Mouse (Mus musculus): ENCODE measurements around the gene Atg101. TPM values are rescaled to one million over a fixed set of nuclear protein-coding genes. Genes with fewer than 3 reads are reported as not detected.

Atg101 gene
- polyA plus RNA-seq, 1 experiment from 2014 or later, result 61.2 TPM

- Histone ChIP-seq H3K9me3 (ENCODE audit: control insufficient read depth, low read length) (no peaks in the 10 kb centered on the region), H3K27ac (replicated peaks; ENCODE audit: low read depth, low read length) (no peak overlapping the region), H3K4me2 (ENCODE audit: low read length) (no peak overlapping the region), H3K9ac (replicated peaks; ENCODE audit: low read length) (no peak overlapping the region), H3K36me3 (ENCODE audit: control insufficient read depth, insufficient read depth, low read length) (no peaks in the 10 kb centered on the region), H3K27me3 (ENCODE audit: control insufficient read depth, insufficient read depth, low read length) (no peaks in the 10 kb centered on the region), H3K4me1 (ENCODE audit: control insufficient read depth, insufficient read depth, low read length) (no peaks in the 10 kb centered on the region), H3K4me3 (replicated peaks; ENCODE audit: low read depth, low read length) (no peak overlapping the region)
- DNase-seq (no peak), ATAC-seq (ENCODE audit: low FRiP score, low TSS enrichment) (no peak; the same call in 1 of the 2 replicates)
- 29% methylated on average over 10 of the region's 10 CpGs for WGBS
Measured at GRCm38 (mm10) chr15:101325991-101326534, 42.0 kb downstream of the Atg101 start.

- ATAC-seq (ENCODE audit: low FRiP score, low TSS enrichment), result no peak
- WGBS, result 7% methylated on average over 6 of the region's 6 CpGs
Measured at GRCm38 (mm10) chr15:101327282-101327681, 43.2 kb downstream of the Atg101 start.

GRCm38 (mm10) chr15:101328876-101329563 is 44.9 kb downstream of the Atg101 start:
- H3K27ac ChIP-seq (replicated peaks; ENCODE audit: low read depth, low read length), result no peak overlapping the region
- no peaks in the 10 kb centered on the region for H3K27me3 ChIP-seq (ENCODE audit: control insufficient read depth, insufficient read depth, low read length)
- no peaks in the 10 kb centered on the region for H3K36me3 ChIP-seq (ENCODE audit: control insufficient read depth, insufficient read depth, low read length)
- ATAC-seq (ENCODE audit: low FRiP score, low TSS enrichment) (no peak), DNase-seq (no peak)
- H3K9ac ChIP-seq (replicated peaks; ENCODE audit: low read length), result no peak overlapping the region
- no peaks in the 10 kb centered on the region for H3K4me1 ChIP-seq (ENCODE audit: control insufficient read depth, insufficient read depth, low read length)
- no peak overlapping the region for H3K4me3 ChIP-seq (replicated peaks; ENCODE audit: low read depth, low read length)
- no peak overlapping the region for H3K4me2 ChIP-seq (ENCODE audit: low read length)
- H3K9me3 ChIP-seq (ENCODE audit: control insufficient read depth, low read length), result no peaks in the 10 kb centered on the region
- WGBS, result 50% methylated on average over 3 of the region's 3 CpGs

More at GRCm38 (mm10) chr15:101327282-101327681, 43.2 kb downstream of the Atg101 start:
- Histone ChIP-seq H3K27ac (replicated peaks; ENCODE audit: low read depth, low read length) (no peak overlapping the region), H3K4me1 (ENCODE audit: control insufficient read depth, insufficient read depth, low read length) (no peaks in the 10 kb centered on the region), H3K36me3 (ENCODE audit: control insufficient read depth, insufficient read depth, low read length) (no peaks in the 10 kb centered on the region), H3K9me3 (ENCODE audit: control insufficient read depth, low read length) (no peaks in the 10 kb centered on the region), H3K27me3 (ENCODE audit: control insufficient read depth, insufficient read depth, low read length) (no peaks in the 10 kb centered on the region), H3K9ac (replicated peaks; ENCODE audit: low read length) (no peak overlapping the region), H3K4me2 (ENCODE audit: low read length) (no peak overlapping the region), H3K4me3 (replicated peaks; ENCODE audit: low read depth, low read length) (no peak overlapping the region)
- DNase-seq, result peak; percentile 76

DNA sequence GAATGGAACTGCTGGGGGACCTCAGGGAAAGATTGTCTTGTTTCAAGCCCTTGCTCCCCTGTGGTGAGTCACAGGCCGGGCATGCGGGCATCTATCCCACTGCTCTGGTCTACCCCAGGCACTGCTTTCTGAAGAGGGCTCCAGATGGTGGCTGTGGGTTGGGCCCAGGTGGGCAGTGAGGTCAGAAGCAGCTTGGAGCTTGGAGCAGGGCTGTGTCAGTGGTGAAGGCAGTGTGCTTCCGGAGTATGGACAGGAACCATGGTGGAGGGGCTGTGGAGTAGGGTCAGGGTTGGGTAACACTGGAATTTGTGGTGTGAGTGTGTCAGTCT is 45.5 kb downstream of the Atg101 start:
- Histone ChIP-seq H3K27ac (replicated peaks; ENCODE audit: low read depth, low read length) (no peak overlapping the region), H3K9ac (replicated peaks; ENCODE audit: low read length) (no peak overlapping the region), H3K9me3 (ENCODE audit: control insufficient read depth, low read length) (no peaks in the 10 kb centered on the region), H3K4me3 (replicated peaks; ENCODE audit: low read depth, low read length) (no peak overlapping the region), H3K4me1 (ENCODE audit: control insufficient read depth, insufficient read depth, low read length) (no peaks in the 10 kb centered on the region), H3K36me3 (ENCODE audit: control insufficient read depth, insufficient read depth, low read length) (no peaks in the 10 kb centered on the region), H3K27me3 (ENCODE audit: control insufficient read depth, insufficient read depth, low read length) (no peaks in the 10 kb centered on the region), H3K4me2 (ENCODE audit: low read length) (no peak overlapping the region)
- DNase-seq, result no peak
- ATAC-seq (ENCODE audit: low FRiP score, low TSS enrichment), result no peak
- WGBS, result 53% methylated on average over 3 of the region's 3 CpGs

- WGBS, result 84% methylated on average over 4 of the region's 4 CpGs
- no peaks in the 10 kb centered on the region for H3K36me3 ChIP-seq (ENCODE audit: control insufficient read depth, insufficient read depth, low read length)
- H3K4me2 ChIP-seq (ENCODE audit: low read length), result no peak overlapping the region
- no peak overlapping the region for H3K9ac ChIP-seq (replicated peaks; ENCODE audit: low read length)
- no peaks in the 10 kb centered on the region for H3K4me1 ChIP-seq (ENCODE audit: control insufficient read depth, insufficient read depth, low read length)
- no peaks in the 10 kb centered on the region for H3K27me3 ChIP-seq (ENCODE audit: control insufficient read depth, insufficient read depth, low read length)
- H3K9me3 ChIP-seq (ENCODE audit: control insufficient read depth, low read length), result no peaks in the 10 kb centered on the region
- DNase-seq (no peak), ATAC-seq (ENCODE audit: low FRiP score, low TSS enrichment) (no peak)
- H3K27ac ChIP-seq (replicated peaks; ENCODE audit: low read depth, low read length), result no peak overlapping the region
- no peak overlapping the region for H3K4me3 ChIP-seq (replicated peaks; ENCODE audit: low read depth, low read length)
Measured at GRCm38 (mm10) chr15:101331090-101331489, 47.0 kb downstream of the Atg101 start.

- Histone ChIP-seq H3K4me1 (ENCODE audit: control insufficient read depth, insufficient read depth, low read length) (no peaks in the 10 kb centered on the region), H3K27me3 (ENCODE audit: control insufficient read depth, insufficient read depth, low read length) (no peaks in the 10 kb centered on the region), H3K27ac (replicated peaks; ENCODE audit: low read depth, low read length) (no peak overlapping the region), H3K4me3 (replicated peaks; ENCODE audit: low read depth, low read length) (no peak overlapping the region), H3K9ac (replicated peaks; ENCODE audit: low read length) (no peak overlapping the region), H3K4me2 (ENCODE audit: low read length) (no peak overlapping the region), H3K9me3 (ENCODE audit: control insufficient read depth, low read length) (no peaks in the 10 kb centered on the region), H3K36me3 (ENCODE audit: control insufficient read depth, insufficient read depth, low read length) (no peaks in the 10 kb centered on the region)
- ATAC-seq (ENCODE audit: low FRiP score, low TSS enrichment) (no peak), DNase-seq (no peak)
- 69% methylated on average over 4 of the region's 4 CpGs for WGBS
Measured at GRCm38 (mm10) chr15:101332370-101332769, 48.3 kb downstream of the Atg101 start.

- H3K9ac ChIP-seq (replicated peaks; ENCODE audit: low read length), result no peak overlapping the region
- H3K4me3 ChIP-seq (replicated peaks; ENCODE audit: low read depth, low read length), result no peak overlapping the region
- no peak overlapping the region for H3K4me2 ChIP-seq (ENCODE audit: low read length)
- H3K9me3 ChIP-seq (ENCODE audit: control insufficient read depth, low read length), result no peaks in the 10 kb centered on the region
- no peaks in the 10 kb centered on the region for H3K36me3 ChIP-seq (ENCODE audit: control insufficient read depth, insufficient read depth, low read length)
- DNase-seq (no peak), ATAC-seq (ENCODE audit: low FRiP score, low TSS enrichment) (no peak)
- H3K27me3 ChIP-seq (ENCODE audit: control insufficient read depth, insufficient read depth, low read length), result no peaks in the 10 kb centered on the region
- H3K27ac ChIP-seq (replicated peaks; ENCODE audit: low read depth, low read length), result no peak overlapping the region
- H3K4me1 ChIP-seq (ENCODE audit: control insufficient read depth, insufficient read depth, low read length), result no peaks in the 10 kb centered on the region
- WGBS, result 56% methylated on average over 1 of the region's 1 CpGs
Measured at GRCm38 (mm10) chr15:101333165-101333564, 49.1 kb downstream of the Atg101 start.

- Histone ChIP-seq H3K9ac (replicated peaks; ENCODE audit: low read length) (no peak overlapping the region), H3K4me3 (replicated peaks; ENCODE audit: low read depth, low read length) (no peak overlapping the region), H3K36me3 (ENCODE audit: control insufficient read depth, insufficient read depth, low read length) (no peaks in the 10 kb centered on the region), H3K27me3 (ENCODE audit: control insufficient read depth, insufficient read depth, low read length) (no peaks in the 10 kb centered on the region), H3K4me1 (ENCODE audit: control insufficient read depth, insufficient read depth, low read length) (no peaks in the 10 kb centered on the region), H3K9me3 (ENCODE audit: control insufficient read depth, low read length) (no peaks in the 10 kb centered on the region), H3K27ac (replicated peaks; ENCODE audit: low read depth, low read length) (no peak overlapping the region), H3K4me2 (ENCODE audit: low read length) (no peak overlapping the region)
- 63% methylated on average over 4 of the region's 4 CpGs for WGBS
- DNase-seq, result no peak
- ATAC-seq (ENCODE audit: low FRiP score, low TSS enrichment), result no peak
Measured at GRCm38 (mm10) chr15:101333648-101334047, 49.6 kb downstream of the Atg101 start.

DNA sequence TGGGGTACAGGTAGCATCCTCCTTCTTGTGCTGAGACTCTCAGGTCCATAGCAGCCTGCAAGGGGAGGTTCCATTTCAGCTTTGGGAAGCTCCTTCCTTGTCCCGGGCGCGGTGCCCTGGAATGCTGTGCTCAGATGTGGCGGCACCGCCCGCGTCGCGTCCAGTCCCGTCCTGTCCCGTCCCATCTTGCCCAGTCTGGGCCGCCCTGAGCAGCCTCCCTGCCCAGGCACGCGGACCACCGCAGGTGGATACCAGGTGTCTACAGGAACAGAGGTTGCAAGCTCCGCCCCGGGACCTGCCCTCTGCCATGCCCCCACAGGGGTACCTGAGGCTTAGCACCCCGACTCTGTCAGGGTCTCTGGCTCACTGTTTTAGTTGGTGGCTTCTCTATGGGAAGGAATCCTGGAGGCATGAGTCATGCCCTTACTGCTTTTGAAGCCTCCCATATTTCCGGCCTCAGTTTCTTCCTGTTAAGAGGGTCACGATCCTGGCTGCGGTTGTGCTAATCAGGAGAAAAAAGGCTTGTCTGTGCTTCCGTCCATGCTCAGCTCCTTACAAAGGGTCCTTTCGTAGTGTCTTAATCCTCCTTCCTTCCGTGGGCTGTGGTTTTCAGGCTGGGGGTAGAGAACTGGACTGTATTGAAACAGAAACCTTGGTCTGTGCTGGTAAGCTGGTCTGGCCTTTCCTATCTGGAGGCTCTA is 52.6 kb downstream of the Atg101 start:
- ATAC-seq (ENCODE audit: low FRiP score, low TSS enrichment) (no peak), DNase-seq (no peak)
- WGBS, result 52% methylated on average over 24 of the region's 24 CpGs
- Histone ChIP-seq H3K4me2 (ENCODE audit: low read length) (no peak overlapping the region), H3K36me3 (ENCODE audit: control insufficient read depth, insufficient read depth, low read length) (no peaks in the 10 kb centered on the region), H3K9me3 (ENCODE audit: control insufficient read depth, low read length) (no peaks in the 10 kb centered on the region), H3K4me3 (replicated peaks; ENCODE audit: low read depth, low read length) (no peak overlapping the region), H3K27ac (replicated peaks; ENCODE audit: low read depth, low read length) (no peak overlapping the region), H3K9ac (replicated peaks; ENCODE audit: low read length) (no peak overlapping the region), H3K27me3 (ENCODE audit: control insufficient read depth, insufficient read depth, low read length) (no peaks in the 10 kb centered on the region), H3K4me1 (ENCODE audit: control insufficient read depth, insufficient read depth, low read length) (no peaks in the 10 kb centered on the region)
